Comparison of ENCODE assay signal across 8 mouse cellular contexts in the genomic region with DNA sequence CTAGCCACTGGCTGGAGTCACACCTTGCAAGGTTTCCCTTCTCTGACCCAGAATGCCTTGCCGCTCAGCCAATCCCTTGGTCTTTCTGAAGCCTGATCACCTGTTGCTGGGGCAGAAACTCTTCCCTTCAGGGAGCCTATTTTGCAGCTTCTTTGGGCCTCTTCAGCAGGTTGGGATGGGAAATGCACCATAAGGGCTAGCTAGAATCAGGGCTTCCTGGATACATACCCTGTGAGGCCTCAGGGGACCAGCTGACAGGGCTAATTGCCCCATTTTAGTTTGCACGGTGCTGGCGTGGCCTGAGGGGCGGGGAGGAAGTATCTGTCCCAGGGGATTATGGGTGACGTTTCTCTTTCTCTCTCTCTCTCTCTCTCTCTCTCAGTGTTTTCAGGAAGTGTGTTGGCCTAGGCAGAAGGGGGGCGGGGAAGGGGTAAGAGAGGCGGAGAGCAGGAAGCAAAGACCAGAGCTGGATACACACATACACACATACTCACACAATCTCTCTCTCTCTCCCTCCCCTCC. TPM values are rescaled to one million over a fixed set of nuclear protein-coding genes. Genes with fewer than 3 reads are reported as not detected.
DNase-seq lines count a peak whose midpoint lies in the region; ATAC-seq and TF ChIP-seq lines count a peak whose summit lies in the region.

No protein-coding gene starts in this region.

- H3K4me3 ChIP-seq in liver, embryonic 14.5 days (ENCODE audit: insufficient read depth in 1 of 2, low read depth in 2 of 2, low read length in 2 of 2): 0 out of 4 replicates have a peak overlapping the region, but pooled peaks of 1 of the 2 experiments have one; percentile 18

- no peaks in the 10 kb centered on the region for H3K9me3 ChIP-seq in liver, embryonic 14.5 days (ENCODE audit: control insufficient read depth, low read length)

- DNase-seq in ES-CJ7 (ENCODE audit: low read depth, low spot score): peak; percentile 37
- peak; percentile 60 for DNase-seq in c-Kit-positive CD71-negative TER-119-negative erythroid progenitor cells, embryonic 14.5 days (ENCODE audit: low read depth)
- DNase-seq in gastrocnemius, postnatal 25 days: peak; percentile 78
- DNase-seq in induced T-regulatory cell, adult 2 months (ENCODE audit: low read depth): peak; percentile 94
- peak in 1 of 3 experiments; percentile 35 for DNase-seq in liver, embryonic 14.5 days (ENCODE audit: low read depth in 3 of 3, low spot score in 3 of 3)
- peak; percentile 22 for DNase-seq in neural tube, embryonic 10.5 days (ENCODE audit: extremely low spot score, low spot score)
- peak; percentile 87 for DNase-seq in thymus, postnatal 0 days (ENCODE audit: low spot score)
- DNase-seq in layer of hippocampus, adult 8-10 months (ENCODE audit: low spot score in 2 of 2): no peak

- peaks cover 2 to 21% of the 10 kb centered on the region in 2 experiments; a peak in 3 of 4 replicates for H3K4me1 ChIP-seq in liver, embryonic 14.5 days (replicated peaks; ENCODE audit: control insufficient read depth in 2 of 2, insufficient read depth in 2 of 2, low read length in 1 of 2)

- no peaks in the 10 kb centered on the region for H3K36me3 ChIP-seq in liver, embryonic 14.5 days (replicated peaks; ENCODE audit: control insufficient read depth, insufficient read depth, low read depth)

- no peak for TF ChIP-seq EP300 in liver, embryonic 14.5 days (IDR thresholded peaks at IDR 0.05; ENCODE audit: low read depth)

- WGBS in liver, embryonic 14.5 days (ENCODE audit: insufficient replicate concordance): 18% methylated on average over 7 of the region's 7 CpGs

- H3K9ac ChIP-seq in liver, embryonic 14.5 days (replicated peaks): peak overlapping the region; percentile 18; the same call in 1 of the 2 replicates

- ATAC-seq in liver, embryonic 14.5 days (ENCODE audit: insufficient read depth): peak; percentile 70

- no peaks in the 10 kb centered on the region for H3K27me3 ChIP-seq in liver, embryonic 14.5 days (ENCODE audit: control insufficient read depth, insufficient read depth, low read length)

- peak overlapping the region; percentile 50 for H3K4me2 ChIP-seq in liver, embryonic 14.5 days (ENCODE audit: low read depth)

- TF ChIP-seq CTCF in liver, embryonic 14.5 days (IDR thresholded peaks at IDR 0.05; ENCODE audit: low read depth): no peak

- no peak overlapping the region; the same call in 1 of the 2 replicates for H3K27ac ChIP-seq in liver, embryonic 14.5 days

RNA-seq across cellular contexts. Expression of gene Arap1, which starts 29.9 kb away (rescaled TPM):
- 10 to 100 TPM; 21.3 to 23.7 TPM for total RNA-seq in gastrocnemius, postnatal 25 days (2021)
- polyA plus RNA-seq in liver, embryonic 14.5 days (2012; rRNA removed): 13.3 and 13.7 TPM in 2 replicates
- 12.9 and 13.9 TPM in 2 replicates for polyA plus RNA-seq in liver, embryonic 14.5 days (2014; fragmentation: Nextera tagmentation; extraction: Ambion mirVana)
- 31.1 and 34.4 TPM in 2 replicates for polyA plus RNA-seq in thymus, postnatal 0 days (2015; fragmentation: Nextera tagmentation; extraction: Ambion mirVana)
- 10 to 100 TPM; 18.0 to 32.8 (median 26.4) TPM for total RNA-seq in layer of hippocampus, adult 8-10 months (2022)

RNA-seq across cellular contexts. Expression of gene Gm45837, which starts 32.9 kb away (rescaled TPM):
- total RNA-seq in gastrocnemius, postnatal 25 days (2021): 1 to 10 TPM in 1 of 2 experiments, not detected in 1; 5.7 TPM
- not detected in 2 replicates for polyA plus RNA-seq in liver, embryonic 14.5 days (2012; rRNA removed)
- polyA plus RNA-seq in liver, embryonic 14.5 days (2014; fragmentation: Nextera tagmentation; extraction: Ambion mirVana): 4.3 TPM in 1 of 2 replicates, not detected in the other
- polyA plus RNA-seq in thymus, postnatal 0 days (2015; fragmentation: Nextera tagmentation; extraction: Ambion mirVana): 1.1 TPM in 1 of 2 replicates, not detected in the other
- total RNA-seq in layer of hippocampus, adult 8-10 months (2022): 1 to 10 TPM in 1 of 4 experiments, not detected in 3; 1.8 TPM

RNA-seq across cellular contexts. Expression of gene Pde2a, which starts 43.7 kb away (rescaled TPM):
- total RNA-seq in gastrocnemius, postnatal 25 days (2021): 10 to 100 TPM; 14.8 to 26.3 TPM
- polyA plus RNA-seq in liver, embryonic 14.5 days (2012; rRNA removed): 3.0 and 3.2 TPM in 2 replicates
- polyA plus RNA-seq in liver, embryonic 14.5 days (2014; fragmentation: Nextera tagmentation; extraction: Ambion mirVana): 2.5 and 6.6 TPM in 2 replicates
- polyA plus RNA-seq in thymus, postnatal 0 days (2015; fragmentation: Nextera tagmentation; extraction: Ambion mirVana): 5.7 and 7.9 TPM in 2 replicates
- 100 to 1,000 TPM; 320 to 356 (median 336) TPM for total RNA-seq in layer of hippocampus, adult 8-10 months (2022)

Comparison
In these comparisons a context has a peak if more than half of its experiments do, and no peak if none do; other contexts are left out.
1. DNase-seq: peak in ES-CJ7 (single experiment), c-Kit-positive CD71-negative TER-119-negative erythroid progenitor cells, embryonic 14.5 days (single experiment), gastrocnemius, postnatal 25 days (single experiment), induced T-regulatory cell, adult 2 months (single experiment), neural tube, embryonic 10.5 days (single experiment) and thymus, postnatal 0 days (single experiment); none in layer of hippocampus, adult 8-10 months (0 of 2).
2. RNA of gene Pde2a, which starts 43.7 kb away (total RNA-seq): 320 to 356 TPM in layer of hippocampus, adult 8-10 months; 14.8 to 26.3 TPM in gastrocnemius, postnatal 25 days; every median in the first group is over 10 times any median in the second.